Mouse (Mus musculus) hindbrain, embryonic 12.5 days (tissue): ENCODE results near the gene Rpl13. TPM values are rescaled to one million over a fixed set of nuclear protein-coding genes. Genes with fewer than 3 reads are reported as not detected.

Experiments used
- ATAC-seq: fragments of 200-750 bp; cut with Nextera tagmentation; 2 replicates; pipeline ENCODE4 v1.8.0; 2017; ENCODE audit warnings: moderate TSS enrichment; ENCODE audit not compliant: low FRiP score
- H3K27ac ChIP-seq: fragments of 300-500 bp; sonication (generic); 2 replicates; pipeline ENCODE4 v1.5.1; 2016; ENCODE audit warnings: mild to moderate bottlenecking
- H3K27me3 ChIP-seq: fragments of 300-500 bp; sonication (generic); 2 replicates; pipeline ENCODE4 v1.6.1; 2016; ENCODE audit warnings: mild to moderate bottlenecking
- H3K36me3 ChIP-seq: fragments of 300-500 bp; sonication (generic); 2 replicates; pipeline ENCODE4 v1.6.1; 2016; ENCODE audit warnings: mild to moderate bottlenecking
- H3K4me1 ChIP-seq: fragments of 300-500 bp; sonication (generic); 2 replicates; pipeline ENCODE4 v1.6.1; 2016
- H3K4me2 ChIP-seq: fragments of 300-500 bp; sonication (generic); replicated peaks from 2 replicates; pipeline ENCODE4 v1.6.1; 2016; ENCODE audit warnings: mild to moderate bottlenecking
- H3K4me3 ChIP-seq: fragments of 300-500 bp; sonication (generic); 2 replicates; pipeline ENCODE4 v1.5.1; 2016; ENCODE audit warnings: mild to moderate bottlenecking
- H3K9ac ChIP-seq: fragments of 300-500 bp; sonication (generic); 2 replicates; pipeline ENCODE4 v1.6.1; 2016; ENCODE audit warnings: mild to moderate bottlenecking, moderate library complexity
- H3K9me3 ChIP-seq: fragments of 300-500 bp; sonication (generic); replicated peaks from 2 replicates; pipeline ENCODE4 v1.6.1; 2016; ENCODE audit warnings: mild to moderate bottlenecking
- WGBS: fragments of 180-500 bp; shearing (Covaris S2); methylation state at CpG from one replicate; pipeline ENCODE4 v1.1.7; 2016; 5-methylcytosine and 5-hydroxymethylcytosine counted together
- polyA plus RNA-seq: library from polyadenylated mRNA; unstranded; fragments of >200 nt; fragmentation: Nextera tagmentation; extraction: Ambion mirVana; gene quantifications from 2 replicates; pipeline ENCODE4 v1.2.1, GENCODE M21; 2016

The Rpl13 gene
- polyA plus RNA-seq, 1 experiment from 2014 or later: 1,026 TPM

GRCm38 (mm10) chr8:123112892-123113291, 10.7 kb downstream of the Rpl13 start:
- no peak overlapping the region for H3K4me2 ChIP-seq
- H3K27ac ChIP-seq: no peak overlapping the region
- H3K9me3 ChIP-seq: no peaks in the 10 kb centered on the region
- 85% methylated on average over 9 of the region's 9 CpGs for WGBS
- H3K9ac ChIP-seq: no peak overlapping the region
- no peaks in the 10 kb centered on the region for H3K36me3 ChIP-seq
- H3K27me3 ChIP-seq: peaks cover 35% of the 10 kb centered on the region
- no peak overlapping the region for H3K4me3 ChIP-seq
- H3K4me1 ChIP-seq: peaks cover 15% of the 10 kb centered on the region
- no peak for ATAC-seq

- no peak overlapping the region for H3K9ac ChIP-seq
- H3K9me3 ChIP-seq: no peaks in the 10 kb centered on the region
- H3K4me3 ChIP-seq: no peak overlapping the region
- 67% methylated on average over 2 of the region's 2 CpGs for WGBS
- peaks cover 46% of the 10 kb centered on the region for H3K27me3 ChIP-seq
- H3K4me1 ChIP-seq: peaks cover 19% of the 10 kb centered on the region
- no peak overlapping the region for H3K4me2 ChIP-seq
- H3K36me3 ChIP-seq: no peaks in the 10 kb centered on the region
- no peak for ATAC-seq
- no peak overlapping the region for H3K27ac ChIP-seq
These were observed 11.8 kb downstream of the Rpl13 start for GRCm38 (mm10) chr8:123113908-123114469.

GRCm38 (mm10) chr8:123114644-123115043, 12.5 kb downstream of the Rpl13 start:
- no peaks in the 10 kb centered on the region for H3K9me3 ChIP-seq

GRCm38 (mm10) chr8:123117127-123117731, 15.1 kb downstream of the Rpl13 start, which contains the start of gene Cpne7:
Cpne7 (plus strand) TSS chr8:123117374.
- Histone ChIP-seq H3K4me3 (peak within 1 kb of the TSS; percentile 47), H3K36me3 (no peaks in the 10 kb centered on the region), H3K9ac (peak within 1 kb of the TSS; percentile 40), H3K4me1 (peaks cover 19% of the 10 kb centered on the region), H3K27me3 (peaks cover 61% of the 10 kb centered on the region), H3K27ac (no peak within 1 kb of the TSS), H3K4me2 (peak within 1 kb of the TSS; percentile 78), H3K9me3 (no peaks in the 10 kb centered on the region)
- under 1% methylated on average over 50 of the region's 51 CpGs for WGBS
- ATAC-seq: no peak

More at GRCm38 (mm10) chr8:123114644-123115043, 12.5 kb downstream of the Rpl13 start:
- 67% methylated on average over 3 of the region's 3 CpGs for WGBS
- Histone ChIP-seq H3K4me3 (no peak overlapping the region), H3K9ac (no peak overlapping the region), H3K4me1 (peaks cover 19% of the 10 kb centered on the region), H3K27me3 (peaks cover 53% of the 10 kb centered on the region), H3K27ac (no peak overlapping the region), H3K4me2 (no peak overlapping the region), H3K36me3 (no peaks in the 10 kb centered on the region)
- no peak for ATAC-seq

GRCm38 (mm10) chr8:123117744-123118143, 15.6 kb downstream of the Rpl13 start:
- ATAC-seq: no peak
- Histone ChIP-seq H3K4me3 (peak overlapping the region; percentile 47), H3K4me2 (peak overlapping the region; percentile 78), H3K36me3 (no peaks in the 10 kb centered on the region), H3K4me1 (peaks cover 19% of the 10 kb centered on the region), H3K9me3 (no peaks in the 10 kb centered on the region), H3K27ac (no peak overlapping the region), H3K9ac (0 out of 2 replicates have a peak overlapping the region, but pooled peaks have one; percentile 40), H3K27me3 (peaks cover 66% of the 10 kb centered on the region)
- WGBS: 2% methylated on average over 17 of the region's 17 CpGs

GRCm38 (mm10) chr8:123122059-123122458, 19.9 kb downstream of the Rpl13 start:
- H3K4me1 ChIP-seq: peaks cover 12% of the 10 kb centered on the region
- H3K27me3 ChIP-seq: peaks cover 63% of the 10 kb centered on the region
- no peak overlapping the region for H3K9ac ChIP-seq
- H3K27ac ChIP-seq: no peak overlapping the region
- 68% methylated on average over 9 of the region's 9 CpGs for WGBS
- H3K9me3 ChIP-seq: no peaks in the 10 kb centered on the region
- H3K4me2 ChIP-seq: no peak overlapping the region
- no peak for ATAC-seq
- H3K4me3 ChIP-seq: no peak overlapping the region
- no peaks in the 10 kb centered on the region for H3K36me3 ChIP-seq

GRCm38 (mm10) chr8:123122670-123123069, 20.5 kb downstream of the Rpl13 start:
- Histone ChIP-seq H3K9me3 (no peaks in the 10 kb centered on the region), H3K4me3 (no peak overlapping the region), H3K4me2 (no peak overlapping the region), H3K4me1 (peaks cover 6% of the 10 kb centered on the region), H3K27me3 (peaks cover 62% of the 10 kb centered on the region), H3K36me3 (no peaks in the 10 kb centered on the region), H3K9ac (no peak overlapping the region), H3K27ac (no peak overlapping the region)
- WGBS: 87% methylated on average over 5 of the region's 5 CpGs
- ATAC-seq: no peak

- H3K36me3 ChIP-seq: no peaks in the 10 kb centered on the region
- WGBS: 7% methylated on average over 19 of the region's 19 CpGs
- no peak overlapping the region for H3K27ac ChIP-seq
- H3K9me3 ChIP-seq: no peaks in the 10 kb centered on the region
- no peaks in the 10 kb centered on the region for H3K4me1 ChIP-seq
- no peak overlapping the region for H3K4me3 ChIP-seq
- H3K9ac ChIP-seq: no peak overlapping the region
- peaks cover 36% of the 10 kb centered on the region for H3K27me3 ChIP-seq
- no peak overlapping the region for H3K4me2 ChIP-seq
- ATAC-seq: no peak; the same call in 1 of the 2 replicates
These were observed 24.2 kb downstream of the Rpl13 start for GRCm38 (mm10) chr8:123126193-123126816.

- Histone ChIP-seq H3K27ac (no peak overlapping the region), H3K4me1 (peaks cover 15% of the 10 kb centered on the region), H3K9me3 (no peaks in the 10 kb centered on the region), H3K4me3 (no peak overlapping the region), H3K27me3 (peaks cover 14% of the 10 kb centered on the region; the same call in 1 of the 2 replicates), H3K36me3 (no peaks in the 10 kb centered on the region), H3K9ac (no peak overlapping the region), H3K4me2 (no peak overlapping the region)
- ATAC-seq: no peak
- 62% methylated on average over 9 of the region's 9 CpGs for WGBS
These were observed 28.9 kb downstream of the Rpl13 start for GRCm38 (mm10) chr8:123131041-123131440.

GRCm38 (mm10) chr8:123132953-123133352, 30.8 kb downstream of the Rpl13 start:
- Histone ChIP-seq H3K4me2 (no peak overlapping the region), H3K9me3 (no peaks in the 10 kb centered on the region), H3K27ac (no peak overlapping the region), H3K9ac (no peak overlapping the region), H3K4me3 (no peak overlapping the region), H3K4me1 (peaks cover 21% of the 10 kb centered on the region), H3K36me3 (no peaks in the 10 kb centered on the region), H3K27me3 (peaks cover 3% of the 10 kb centered on the region; the same call in 1 of the 2 replicates)
- no peak for ATAC-seq
- WGBS: 97% methylated on average over 2 of the region's 2 CpGs

- Histone ChIP-seq H3K4me2 (no peak overlapping the region), H3K9ac (no peak overlapping the region), H3K9me3 (no peaks in the 10 kb centered on the region), H3K27ac (no peak overlapping the region), H3K4me1 (peaks cover 25% of the 10 kb centered on the region), H3K27me3 (peaks cover 3% of the 10 kb centered on the region; the same call in 1 of the 2 replicates), H3K4me3 (no peak overlapping the region), H3K36me3 (no peaks in the 10 kb centered on the region)
- no peak for ATAC-seq
- WGBS: 87% methylated on average over 11 of the region's 11 CpGs
These were observed 32.1 kb downstream of the Rpl13 start for GRCm38 (mm10) chr8:123134149-123134713.

GRCm38 (mm10) chr8:123135406-123135805, 33.3 kb downstream of the Rpl13 start:
- no peak overlapping the region for H3K9ac ChIP-seq
- H3K36me3 ChIP-seq: no peaks in the 10 kb centered on the region
- peak overlapping the region; percentile 53 for H3K27ac ChIP-seq
- peaks cover 3% of the 10 kb centered on the region; the same call in 1 of the 2 replicates for H3K27me3 ChIP-seq
- 16% methylated on average over 7 of the region's 7 CpGs for WGBS
- ATAC-seq: peak; percentile 47
- H3K4me3 ChIP-seq: no peak overlapping the region
- H3K4me1 ChIP-seq: peaks cover 25% of the 10 kb centered on the region
- no peaks in the 10 kb centered on the region for H3K9me3 ChIP-seq
- 0 out of 2 replicates have a peak overlapping the region, but pooled peaks have one; percentile 11 for H3K4me2 ChIP-seq
